Mouse (Mus musculus) cerebellum, adult 2 months (tissue): Measurements from ENCODE around the gene Hnf1b. TPM values are rescaled to one million over a fixed set of nuclear protein-coding genes. Genes with fewer than 3 reads are reported as not detected.

Experiments
- DNase-seq, 2 experiments: peaks; one replicate each; pipeline ENCODE4 v3.0.0; 2021
- H3K27ac ChIP-seq: fragments of 200-500 bp; 2 replicates; pipeline ENCODE4 v1.5.1; 2012; ENCODE audit warnings: low read length, control low read depth, inconsistent platforms; ENCODE audit not compliant: insufficient read depth
- H3K27me3 ChIP-seq: fragments of 200-500 bp; 2 replicates; pipeline ENCODE4 v1.6.1; 2012; ENCODE audit warnings: inconsistent platforms, mild to moderate bottlenecking, low read length, moderate library complexity; ENCODE audit not compliant: control insufficient read depth, insufficient read depth
- H3K4me1 ChIP-seq: fragments of 200-500 bp; 2 replicates; pipeline ENCODE4 v1.6.1; 2011; ENCODE audit warnings: low read length; ENCODE audit not compliant: control insufficient read depth, insufficient read depth
- H3K4me3 ChIP-seq: fragments of 200-500 bp; replicated peaks from 2 replicates; pipeline ENCODE3; 2011; ENCODE audit warnings: mild to moderate bottlenecking, low read depth, low read length, control low read depth; ENCODE audit not compliant: insufficient read depth
- CTCF ChIP-seq: fragments of 200-500 bp; IDR thresholded peaks from 2 replicates; pipeline ENCODE4 v1.5.1; 2011; ENCODE audit warnings: low read depth, mild to moderate bottlenecking, control low read depth, low read length, moderate library complexity, borderline replicate concordance; ENCODE audit not compliant: insufficient read depth
- POLR2A ChIP-seq: fragments of 200-500 bp; IDR thresholded peaks from 2 replicates; pipeline ENCODE4 v1.6.1; 2011; ENCODE audit warnings: low read length, control low read depth, borderline replicate concordance; ENCODE audit not compliant: insufficient read depth
- WGBS: fragments of 180-500 bp; shearing (Covaris S2); methylation state at CpG from one replicate; pipeline ENCODE4 v1.1.7; 2018; 5-methylcytosine and 5-hydroxymethylcytosine counted together
- polyA plus RNA-seq: library from polyadenylated mRNA; depleted of rRNA; stranded (reverse); fragments of >200 nt; gene quantifications from 2 replicates; pipeline ENCODE4 v1.2.3, GENCODE M21; 2012; rRNA removed

Hnf1b gene
- polyA plus RNA-seq, 1 experiment = 0.20 TPM

DNA sequence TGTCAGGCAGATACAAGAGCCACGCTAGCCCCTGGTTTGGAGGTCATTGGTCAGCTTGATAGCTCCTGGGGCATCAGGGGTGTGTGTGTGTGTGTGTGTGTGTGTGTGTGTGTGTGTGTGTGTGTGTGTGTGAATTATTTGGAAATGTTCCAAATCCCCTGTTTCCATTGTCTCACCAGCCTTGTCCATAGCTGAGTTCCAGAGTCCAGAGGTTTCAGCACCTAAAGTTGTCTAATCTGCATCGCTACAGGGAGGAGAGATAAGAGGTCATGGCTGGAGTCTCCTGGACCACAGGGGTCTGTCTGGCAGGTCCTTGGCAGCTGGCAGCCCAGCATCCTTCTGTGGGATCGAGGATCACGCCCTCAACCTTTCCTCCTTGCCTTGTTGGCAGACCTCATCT lies 64.6 kb downstream of the Hnf1b start:
- Histone ChIP-seq H3K4me3 (no peak overlapping the region), H3K4me1 (no peaks in the 10 kb centered on the region)
- 74% methylated on average over 4 of the region's 4 CpGs for WGBS

GRCm38 (mm10) chr11:83922600-83922999 lies 72.7 kb downstream of the Hnf1b start:
- no peaks in the 10 kb centered on the region for H3K27me3 ChIP-seq
- no peak overlapping the region for H3K4me3 ChIP-seq
- H3K27ac ChIP-seq = no peak overlapping the region
- H3K4me1 ChIP-seq = no peaks in the 10 kb centered on the region
- no peak for TF ChIP-seq POLR2A
- TF ChIP-seq CTCF = no peak
- no peak for DNase-seq
- WGBS = 60% methylated on average over 2 of the region's 2 CpGs

More for the DNA sequence above, 64.6 kb downstream of the Hnf1b start:
- no peak for DNase-seq
- Histone ChIP-seq H3K27ac (no peak overlapping the region), H3K27me3 (no peaks in the 10 kb centered on the region)
- TF ChIP-seq CTCF = no peak
- no peak for TF ChIP-seq POLR2A

- Histone ChIP-seq H3K4me3 (no peak overlapping the region), H3K27ac (no peak overlapping the region), H3K4me1 (no peaks in the 10 kb centered on the region), H3K27me3 (no peaks in the 10 kb centered on the region)
- DNase-seq = no peak
- whole genome bisulfite sequencing = 61% methylated on average over 3 of the region's 3 CpGs
- TF ChIP-seq POLR2A = no peak
- TF ChIP-seq CTCF = peak; percentile 27; the same call in 1 of the 2 replicates
Measured at GRCm38 (mm10) chr11:83927097-83927496, 77.2 kb downstream of the Hnf1b start.

GRCm38 (mm10) chr11:83932506-83933106 lies 82.7 kb downstream of the Hnf1b start:
- 84% methylated on average over 10 of the region's 10 CpGs for WGBS
- no peaks in the 10 kb centered on the region for H3K4me1 ChIP-seq
- TF ChIP-seq POLR2A (no peak), CTCF (no peak)
- no peak overlapping the region for H3K27ac ChIP-seq
- no peak overlapping the region for H3K4me3 ChIP-seq
- no peaks in the 10 kb centered on the region for H3K27me3 ChIP-seq
- DNase-seq = no peak

GRCm38 (mm10) chr11:83933376-83933775 lies 83.5 kb downstream of the Hnf1b start:
- H3K4me1 ChIP-seq = no peaks in the 10 kb centered on the region
- H3K4me3 ChIP-seq = no peak overlapping the region
- 87% methylated on average over 4 of the region's 4 CpGs for WGBS
- H3K27me3 ChIP-seq = no peaks in the 10 kb centered on the region
- no peak for DNase-seq
- TF ChIP-seq POLR2A (no peak), CTCF (no peak)
- H3K27ac ChIP-seq = no peak overlapping the region

GRCm38 (mm10) chr11:83935986-83936665 lies 86.3 kb downstream of the Hnf1b start:
- TF ChIP-seq POLR2A = no peak
- peak; percentile 91 for TF ChIP-seq CTCF
- Histone ChIP-seq H3K27me3 (no peaks in the 10 kb centered on the region), H3K4me1 (no peaks in the 10 kb centered on the region), H3K4me3 (no peak overlapping the region), H3K27ac (no peak overlapping the region)
- DNase-seq = peak; percentile 49 to 69
- WGBS = 13% methylated on average over 7 of the region's 7 CpGs

DNA sequence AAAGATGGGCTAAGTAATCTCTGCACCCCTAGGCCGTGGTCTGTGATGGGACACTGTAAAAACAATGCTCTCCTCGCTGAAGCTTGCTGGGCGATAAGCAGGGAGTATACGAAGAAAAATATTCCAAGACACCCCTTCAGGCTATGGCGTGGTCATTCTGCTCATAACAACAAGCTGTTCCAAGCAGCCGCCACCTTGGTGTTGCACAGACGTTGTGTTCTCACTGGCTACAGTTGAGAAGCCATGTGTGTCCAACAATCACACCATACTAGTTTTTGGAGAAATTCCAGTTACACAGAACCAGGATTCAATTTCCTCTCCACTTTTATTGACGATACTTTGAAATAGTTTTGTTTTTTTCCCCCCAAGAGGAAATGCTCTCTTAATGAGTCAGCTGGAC lies 88.7 kb downstream of the Hnf1b start:
- Histone ChIP-seq H3K4me1 (no peaks in the 10 kb centered on the region), H3K27me3 (no peaks in the 10 kb centered on the region), H3K27ac (no peak overlapping the region), H3K4me3 (no peak overlapping the region)
- 73% methylated on average over 8 of the region's 8 CpGs for WGBS
- TF ChIP-seq POLR2A = no peak
- no peak for TF ChIP-seq CTCF
- DNase-seq = no peak

DNA sequence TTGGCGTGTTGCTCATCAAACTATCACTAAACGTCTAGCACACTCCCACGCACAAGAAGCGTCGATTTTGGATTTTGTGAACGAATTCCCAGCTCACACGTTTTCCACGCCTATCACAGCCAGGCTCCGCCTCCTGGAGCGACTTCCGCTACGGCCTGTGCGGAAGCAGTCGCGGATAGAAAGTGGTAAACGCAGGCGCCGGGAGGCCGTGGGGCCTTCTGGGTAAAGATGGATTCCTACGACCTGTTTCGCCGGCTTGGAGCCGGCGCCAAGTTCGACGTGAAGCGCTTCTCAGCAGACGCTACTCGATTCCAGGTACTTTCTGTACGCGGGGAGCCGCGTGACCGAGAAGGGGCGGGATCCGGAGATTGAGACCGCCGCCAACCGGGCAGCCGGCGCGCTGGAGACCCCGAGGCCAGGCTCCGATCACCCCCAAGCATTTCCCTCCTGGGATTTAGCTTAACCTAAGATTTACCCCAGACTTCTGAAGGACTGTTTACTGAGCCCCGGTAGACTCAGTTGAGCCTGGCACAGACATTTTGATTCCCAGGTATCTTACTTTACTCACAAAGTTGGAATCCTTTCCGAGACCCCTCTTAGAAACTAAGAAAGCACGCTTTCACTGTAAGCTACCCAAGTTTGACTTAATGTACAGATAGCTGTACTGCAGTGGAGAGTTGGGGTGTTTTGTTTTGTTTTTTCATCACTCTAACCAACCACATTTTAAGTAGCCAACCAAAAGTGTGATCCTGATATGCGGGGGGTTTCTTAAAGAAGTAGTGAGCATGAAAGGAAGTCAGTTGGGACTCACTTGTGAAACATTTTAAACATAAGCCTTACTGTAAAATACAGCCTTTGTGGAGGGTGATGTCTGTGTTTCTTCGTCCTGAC lies 92.3 kb downstream of the Hnf1b start, which contains the start of gene Ddx52:
Ddx52 (plus strand) TSS at position 113 of the 891 bp plus-strand sequence.
- Histone ChIP-seq H3K27ac (no peak within 1 kb of the TSS), H3K27me3 (no peaks in the 10 kb centered on the region), H3K4me1 (no peaks in the 10 kb centered on the region), H3K4me3 (peak within 1 kb of the TSS; percentile 55)
- 1% methylated on average over 49 of the region's 49 CpGs for WGBS
- TF ChIP-seq CTCF (no peak), POLR2A (peak; percentile 79; the same call in 1 of the 2 replicates)
- peak; percentile 87 to 90 for DNase-seq

Other genes starting within 250 kb of the Hnf1b start
- gene Rpl9-ps1, start 204.4 kb upstream of the Hnf1b start, polyA plus RNA-seq = not detected in 2 replicates
- gene Ccl3, start 200.7 kb upstream of the Hnf1b start, polyA plus RNA-seq = 0.25 and 0.41 TPM in 2 replicates
- 0.25 and 0.32 TPM in 2 replicates for gene Ccl4, start 187.5 kb upstream of the Hnf1b start, polyA plus RNA-seq
- gene Wfdc17, start 146.1 kb upstream of the Hnf1b start, polyA plus RNA-seq = 0.51 and 1.1 TPM in 2 replicates
- 3.0 and 5.3 TPM in 2 replicates for gene Wfdc18, start 141.0 kb upstream of the Hnf1b start, polyA plus RNA-seq
- gene Wfdc21, start 103.1 kb upstream of the Hnf1b start, polyA plus RNA-seq = 0.36 TPM in 1 of 2 replicates, not detected in the other
- 17.4 and 19.0 TPM in 2 replicates for gene Heatr6, start 96.4 kb upstream of the Hnf1b start, polyA plus RNA-seq
- gene Ddx52, start 92.0 kb downstream of the Hnf1b start, polyA plus RNA-seq = 17.8 and 19.6 TPM in 2 replicates
- 26.6 and 27.9 TPM in 2 replicates for gene Synrg, start 114.4 kb downstream of the Hnf1b start, polyA plus RNA-seq
- 19.6 and 26.0 TPM in 2 replicates for gene Dusp14, start 219.2 kb downstream of the Hnf1b start, polyA plus RNA-seq